Mouse (Mus musculus) heart, adult 10 weeks (tissue): ENCODE results near the gene Ifnl2. TPM values are rescaled to one million over a fixed set of nuclear protein-coding genes. Genes with fewer than 3 reads are reported as not detected.

ENCODE experiments used
- polyA plus RNA-seq: library from polyadenylated mRNA; stranded (reverse); fragments of 350-450 nt; fragmentation: Illumina TruSeq; extraction: RNeasy Lipid Tissue Mini Kit (QIAGEN cat#74804); gene quantifications from one replicate; pipeline ENCODE4 v1.2.3, GENCODE M21; 2014; ENCODE audit warnings: low read depth, low replicate concordance

Ifnl2 gene
- not detected for polyA plus RNA-seq

GRCm38 (mm10) chr7:28510405-28510974, at the start of gene Ifnl2:
Gene Ifnl2 (minus strand): TSS chr7:28510455.

GRCm38 (mm10) chr7:28547154-28547553, 36.9 kb upstream of the Ifnl2 start, which contains the start of gene Nccrp1:
Gene Nccrp1 (minus strand): TSS chr7:28547254.

GRCm38 (mm10) chr7:28540526-28540925, 30.3 kb upstream of the Ifnl2 start, which contains the start of gene Sycn:
Gene Sycn (plus strand): TSS chr7:28540885.

DNA sequence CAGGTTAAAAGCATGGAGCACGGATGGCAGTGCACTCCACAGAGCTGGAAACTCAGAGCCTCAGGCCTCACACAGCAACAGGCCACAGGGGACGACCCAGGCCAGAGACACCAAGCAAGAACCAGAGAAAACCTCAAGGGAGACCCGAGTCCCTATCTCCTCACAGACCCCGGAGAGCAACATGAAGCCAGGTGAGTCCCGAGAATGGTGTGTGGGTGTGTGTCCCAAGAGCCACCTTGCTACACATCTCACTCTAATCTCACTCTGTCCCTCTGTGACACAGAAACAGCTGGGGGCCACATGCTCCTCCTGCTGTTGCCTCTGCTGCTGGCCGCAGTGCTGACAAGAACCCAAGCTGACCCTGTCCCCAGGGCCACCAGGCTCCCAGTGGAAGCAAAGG, 12.3 kb upstream of the Ifnl2 start, which contains the start of gene Ifnl3:
Gene Ifnl3 (plus strand): TSS at position 301 of the 400 bp plus-strand sequence.

Other genes with a start within 250 kb of the Ifnl2 start
- 11.6 TPM for gene Eid2, start 242.6 kb downstream of the Ifnl2 start, polyA plus RNA-seq
- gene Eid2b, start 232.7 kb downstream of the Ifnl2 start, polyA plus RNA-seq = 12.3 TPM
- gene Selenov, start 219.3 kb downstream of the Ifnl2 start, polyA plus RNA-seq = not detected
- not detected for gene Dll3, start 208.2 kb downstream of the Ifnl2 start, polyA plus RNA-seq
- 51.5 TPM for gene Timm50, start 198.4 kb downstream of the Ifnl2 start, polyA plus RNA-seq
- 59.3 TPM for gene Supt5, start 171.7 kb downstream of the Ifnl2 start, polyA plus RNA-seq
- 485 TPM for gene Rps16, start 159.8 kb downstream of the Ifnl2 start, polyA plus RNA-seq
- 18.8 TPM for gene Plekhg2, start 137.9 kb downstream of the Ifnl2 start, polyA plus RNA-seq
- 24.9 TPM for gene Zfp36, start 130.2 kb downstream of the Ifnl2 start, polyA plus RNA-seq
- gene Med29, start 117.7 kb downstream of the Ifnl2 start, polyA plus RNA-seq = 27.4 TPM
- gene Paf1, start 117.5 kb downstream of the Ifnl2 start, polyA plus RNA-seq = 87.3 TPM
- gene Gmfg, start 73.0 kb downstream of the Ifnl2 start, polyA plus RNA-seq = 6.0 TPM
- 0.94 TPM for gene Lrfn1, start 58.5 kb downstream of the Ifnl2 start, polyA plus RNA-seq
- gene Ifnl3, start 12.4 kb upstream of the Ifnl2 start, polyA plus RNA-seq = not detected
- gene Sycn, start 30.4 kb upstream of the Ifnl2 start, polyA plus RNA-seq = not detected
- gene Nccrp1, start 36.8 kb upstream of the Ifnl2 start, polyA plus RNA-seq = not detected
- 22.0 TPM for gene Samd4b, start 87.7 kb upstream of the Ifnl2 start, polyA plus RNA-seq
- 6.9 TPM for gene Pak4, start 87.7 kb upstream of the Ifnl2 start, polyA plus RNA-seq
- not detected for gene Acp7, start 120.9 kb upstream of the Ifnl2 start, polyA plus RNA-seq
- gene Fbxo27, start 182.4 kb upstream of the Ifnl2 start, polyA plus RNA-seq = 0.76 TPM
- gene Fbxo17, start 206.3 kb upstream of the Ifnl2 start, polyA plus RNA-seq = 1.4 TPM
- gene Mrps12, start 231.4 kb upstream of the Ifnl2 start, polyA plus RNA-seq = 85.7 TPM
- gene Sars2, start 231.5 kb upstream of the Ifnl2 start, polyA plus RNA-seq = 13.4 TPM
- not detected for gene Ccer2, start 245.7 kb upstream of the Ifnl2 start, polyA plus RNA-seq